Mouse (Mus musculus): ENCODE data around the gene Ang2.
"Not testable (repeated sequence)": the region's sequence is repeated elsewhere in the genome, so short reads cannot be mapped to it uniquely, and the experiment has no call there.

The Ang2 gene

GRCm38 (mm10) chr14:51199098-51200023 is at the start of gene Ang2:
TSS of gene Ang2 (minus strand) at chr14:51199148.
- no peak for DNase-seq (ENCODE audit: low spot score)

GRCm38 (mm10) chr14:51247736-51248135 is 48.8 kb upstream of the Ang2 start:
- DNase-seq (ENCODE audit: low spot score) = no peak

GRCm38 (mm10) chr14:51240899-51241298 is 42.0 kb upstream of the Ang2 start:
- DNase-seq (ENCODE audit: low spot score) = no peak

GRCm38 (mm10) chr14:51237488-51237887 is 38.5 kb upstream of the Ang2 start:
- not testable (repeated sequence) for DNase-seq (ENCODE audit: low spot score)

- DNase-seq (ENCODE audit: low spot score) = not testable (repeated sequence)
Measured at GRCm38 (mm10) chr14:51229657-51230056, 30.7 kb upstream of the Ang2 start.

GRCm38 (mm10) chr14:51220075-51220474 is 21.1 kb upstream of the Ang2 start:
- not testable (repeated sequence) for DNase-seq (ENCODE audit: low spot score)

GRCm38 (mm10) chr14:51203115-51203514 is 4.2 kb upstream of the Ang2 start, which contains the start of gene Ear14:
TSS of gene Ear14 (plus strand) at chr14:51203391.
- DNase-seq (ENCODE audit: low spot score) = no peak

- DNase-seq (ENCODE audit: low spot score) = no peak
Measured at GRCm38 (mm10) chr14:51200466-51200865, 1.5 kb upstream of the Ang2 start.

- DNase-seq (ENCODE audit: low spot score) = no peak
Measured at GRCm38 (mm10) chr14:51200054-51200453, 1.1 kb upstream of the Ang2 start.

- no peak for DNase-seq (ENCODE audit: low spot score)
Measured at GRCm38 (mm10) chr14:51195681-51196080, 3.3 kb downstream of the Ang2 start.

GRCm38 (mm10) chr14:51181051-51181450 is 17.9 kb downstream of the Ang2 start:
- not testable (repeated sequence) for DNase-seq (ENCODE audit: low spot score)

GRCm38 (mm10) chr14:51173843-51174242 is 25.1 kb downstream of the Ang2 start:
- no peak for DNase-seq (ENCODE audit: low spot score)

- DNase-seq (ENCODE audit: low spot score) = not testable (repeated sequence)
Measured at GRCm38 (mm10) chr14:51172947-51173346, 26.0 kb downstream of the Ang2 start.

- not testable (repeated sequence) for DNase-seq (ENCODE audit: low spot score)
Measured at GRCm38 (mm10) chr14:51172095-51172865, 26.7 kb downstream of the Ang2 start.

- no peak for DNase-seq (ENCODE audit: low spot score)
Measured at GRCm38 (mm10) chr14:51166068-51166467, 32.9 kb downstream of the Ang2 start.

- DNase-seq (ENCODE audit: low spot score) = no peak
Measured at GRCm38 (mm10) chr14:51165435-51165834, 33.5 kb downstream of the Ang2 start.

GRCm38 (mm10) chr14:51163323-51163722 is 35.6 kb downstream of the Ang2 start:
- DNase-seq (ENCODE audit: low spot score) = not testable (repeated sequence)

- not testable (repeated sequence) for DNase-seq (ENCODE audit: low spot score)
Measured at GRCm38 (mm10) chr14:51161976-51162375, 37.0 kb downstream of the Ang2 start, which contains the start of gene Rnase2b. TSS of gene Rnase2b (plus strand) at chr14:51162260.

GRCm38 (mm10) chr14:51157072-51157471 is 41.9 kb downstream of the Ang2 start:
- DNase-seq (ENCODE audit: low spot score) = no peak

- DNase-seq (ENCODE audit: low spot score) = no peak
Measured at GRCm38 (mm10) chr14:51156736-51157068, 42.2 kb downstream of the Ang2 start.

- DNase-seq (ENCODE audit: low spot score) = no peak
Measured at GRCm38 (mm10) chr14:51156056-51156735, 42.8 kb downstream of the Ang2 start.

GRCm38 (mm10) chr14:51152249-51152870 is 46.6 kb downstream of the Ang2 start:
- no peak for DNase-seq (ENCODE audit: low spot score)

Measured in MN1 (cell line).